Mouse (Mus musculus): ENCODE results near the gene Hpca. TPM values are rescaled to one million over a fixed set of nuclear protein-coding genes. Genes with fewer than 3 reads are reported as not detected.

Gene Hpca
- polyA plus RNA-seq, 1 experiment = 1,156 TPM

DNA sequence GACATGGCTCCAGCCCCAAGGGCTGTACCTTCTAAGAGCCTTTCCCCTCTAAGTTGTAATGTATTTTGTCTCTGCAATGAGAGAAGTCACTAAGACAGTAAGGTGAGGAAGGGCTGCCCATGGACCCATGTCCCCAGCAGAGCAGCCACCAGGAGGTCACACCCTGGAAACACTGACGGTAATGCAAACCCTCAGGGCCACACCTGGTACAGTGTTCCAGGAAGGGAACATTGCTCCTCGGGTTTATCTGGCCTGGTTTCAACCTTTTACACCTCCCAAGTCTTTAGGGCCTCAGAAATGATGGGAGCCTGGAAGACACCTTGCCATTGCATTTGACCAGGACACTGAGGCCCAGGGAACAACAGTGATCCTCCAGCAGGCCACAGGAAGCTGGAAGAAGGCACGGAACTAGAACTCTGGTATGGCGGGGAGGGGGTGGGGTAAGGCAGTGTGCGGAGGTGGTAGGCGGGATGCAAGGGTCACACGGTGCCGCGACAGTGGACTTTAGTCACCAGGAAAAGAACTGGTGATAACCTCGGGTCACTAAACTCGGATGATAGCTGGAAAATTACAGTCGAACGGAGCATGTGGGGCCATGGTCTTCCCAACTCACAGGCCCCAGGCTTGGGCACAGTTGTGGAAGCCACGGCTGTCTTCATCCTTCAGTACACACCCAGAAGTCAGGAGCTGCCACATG, 19.6 kb downstream of the Hpca start:
- no peak for TF ChIP-seq CTCF (IDR thresholded peaks at IDR 0.05; ENCODE audit: extremely low read depth, insufficient read depth, low read length)
- no peak for TF ChIP-seq POLR2A (IDR thresholded peaks at IDR 0.05; ENCODE audit: extremely low read depth, insufficient read depth, low read length)
- Histone ChIP-seq H3K4me1 (ENCODE audit: control insufficient read depth, insufficient read depth, low read length) (no peaks in the 10 kb centered on the region), H3K4me3 (ENCODE audit: insufficient read depth, low read length) (no peak overlapping the region), H3K27ac (ENCODE audit: insufficient read depth, low read length) (no peak overlapping the region)

DNA sequence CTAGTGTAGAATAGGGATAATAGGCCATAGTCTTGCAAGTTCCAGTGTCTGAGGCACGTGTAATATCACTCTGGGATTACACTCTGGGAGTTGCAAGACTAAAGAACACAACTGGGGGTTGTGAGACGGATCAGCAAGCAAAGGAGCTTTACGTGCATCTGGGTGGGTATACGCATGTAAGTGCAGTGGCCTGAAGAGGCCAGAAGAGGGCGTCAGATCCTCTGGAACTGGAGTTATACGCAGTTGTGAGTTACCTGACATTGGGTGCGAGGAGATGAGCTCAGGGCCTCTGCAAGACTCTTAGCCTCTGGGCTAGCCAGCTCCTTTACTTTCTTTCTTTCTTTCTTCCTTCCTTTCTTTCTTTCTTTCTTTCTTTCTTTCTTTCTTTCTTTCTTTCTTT, 24.8 kb downstream of the Hpca start:
- TF ChIP-seq CTCF (IDR thresholded peaks at IDR 0.05; ENCODE audit: extremely low read depth, insufficient read depth, low read length) (no peak), POLR2A (IDR thresholded peaks at IDR 0.05; ENCODE audit: extremely low read depth, insufficient read depth, low read length) (no peak)
- no peak overlapping the region for H3K4me3 ChIP-seq (ENCODE audit: insufficient read depth, low read length)
- H3K4me1 ChIP-seq (ENCODE audit: control insufficient read depth, insufficient read depth, low read length) = no peaks in the 10 kb centered on the region
- H3K27ac ChIP-seq (ENCODE audit: insufficient read depth, low read length) = no peak overlapping the region

- H3K4me1 ChIP-seq (ENCODE audit: control insufficient read depth, insufficient read depth, low read length) = no peaks in the 10 kb centered on the region
- TF ChIP-seq POLR2A (IDR thresholded peaks at IDR 0.05; ENCODE audit: extremely low read depth, insufficient read depth, low read length) = no peak
- TF ChIP-seq CTCF (IDR thresholded peaks at IDR 0.05; ENCODE audit: extremely low read depth, insufficient read depth, low read length) = no peak
- no peak overlapping the region for H3K4me3 ChIP-seq (ENCODE audit: insufficient read depth, low read length)
- H3K27ac ChIP-seq (ENCODE audit: insufficient read depth, low read length) = no peak overlapping the region
Observed at GRCm38 (mm10) chr4:129095276-129095675, 26.6 kb downstream of the Hpca start.

DNA sequence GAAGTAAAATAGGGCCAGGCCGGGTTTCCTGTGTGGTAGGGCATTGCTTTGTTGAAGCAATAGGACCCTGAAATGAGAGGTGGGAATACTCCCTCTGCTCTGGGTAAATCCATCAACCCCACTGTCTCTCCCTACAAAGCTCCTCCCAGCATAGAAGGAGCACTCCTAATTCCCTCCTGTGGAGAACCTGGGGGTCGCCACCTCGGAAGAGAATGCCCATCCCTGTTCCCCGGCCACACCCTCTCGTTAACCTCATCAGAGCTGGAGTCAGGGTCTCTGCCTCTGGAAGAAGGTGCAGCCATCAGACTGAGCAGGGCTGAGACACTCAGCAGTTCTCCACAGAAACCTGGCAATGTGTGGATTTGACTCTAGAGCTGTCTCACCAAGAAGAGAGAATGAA, 34.0 kb downstream of the Hpca start:
- Histone ChIP-seq H3K4me3 (ENCODE audit: insufficient read depth, low read length) (no peak overlapping the region), H3K27ac (ENCODE audit: insufficient read depth, low read length) (no peak overlapping the region), H3K4me1 (ENCODE audit: control insufficient read depth, insufficient read depth, low read length) (no peaks in the 10 kb centered on the region)
- TF ChIP-seq POLR2A (IDR thresholded peaks at IDR 0.05; ENCODE audit: extremely low read depth, insufficient read depth, low read length) (no peak), CTCF (IDR thresholded peaks at IDR 0.05; ENCODE audit: extremely low read depth, insufficient read depth, low read length) (no peak)

- peak; percentile 96 for TF ChIP-seq CTCF (IDR thresholded peaks at IDR 0.05; ENCODE audit: extremely low read depth, insufficient read depth, low read length)
- no peak for TF ChIP-seq POLR2A (IDR thresholded peaks at IDR 0.05; ENCODE audit: extremely low read depth, insufficient read depth, low read length)
- Histone ChIP-seq H3K4me1 (ENCODE audit: control insufficient read depth, insufficient read depth, low read length) (no peaks in the 10 kb centered on the region; the same call in 1 of the 2 replicates), H3K4me3 (ENCODE audit: insufficient read depth, low read length) (no peak overlapping the region), H3K27ac (ENCODE audit: insufficient read depth, low read length) (no peak overlapping the region)
Observed at GRCm38 (mm10) chr4:129086078-129086477, 35.8 kb downstream of the Hpca start.

DNA sequence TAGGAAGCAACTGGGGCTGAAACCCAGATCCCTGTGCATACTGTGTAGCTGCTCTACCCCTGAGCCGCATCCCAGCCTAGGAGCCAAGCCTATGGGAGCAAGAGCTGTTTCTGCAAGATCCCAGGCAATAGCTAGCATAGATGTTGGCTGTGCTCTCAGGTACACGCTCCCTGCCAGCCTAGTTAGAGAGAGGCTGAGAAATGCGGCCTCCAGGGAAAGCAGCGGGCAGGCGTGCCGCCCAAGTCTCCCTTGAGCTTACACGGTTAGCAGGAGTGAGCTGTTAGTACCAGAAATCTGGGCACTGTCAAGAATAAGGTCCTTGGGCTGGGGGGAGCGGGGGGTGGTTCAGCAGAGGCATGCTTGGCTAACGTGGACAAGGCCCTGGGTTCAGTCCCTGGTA, 36.9 kb downstream of the Hpca start:
- H3K4me1 ChIP-seq (ENCODE audit: control insufficient read depth, insufficient read depth, low read length) = no peaks in the 10 kb centered on the region; the same call in 1 of the 2 replicates
- no peak overlapping the region for H3K27ac ChIP-seq (ENCODE audit: insufficient read depth, low read length)
- TF ChIP-seq POLR2A (IDR thresholded peaks at IDR 0.05; ENCODE audit: extremely low read depth, insufficient read depth, low read length) = no peak
- TF ChIP-seq CTCF (IDR thresholded peaks at IDR 0.05; ENCODE audit: extremely low read depth, insufficient read depth, low read length) = no peak
- H3K4me3 ChIP-seq (ENCODE audit: insufficient read depth, low read length) = no peak overlapping the region

GRCm38 (mm10) chr4:129082379-129083115, 39.3 kb downstream of the Hpca start:
- peak; percentile 94 for TF ChIP-seq CTCF (IDR thresholded peaks at IDR 0.05; ENCODE audit: extremely low read depth, insufficient read depth, low read length)
- no peak for TF ChIP-seq POLR2A (IDR thresholded peaks at IDR 0.05; ENCODE audit: extremely low read depth, insufficient read depth, low read length)
- no peak overlapping the region for H3K4me3 ChIP-seq (ENCODE audit: insufficient read depth, low read length)

GRCm38 (mm10) chr4:129081939-129082338, 39.9 kb downstream of the Hpca start:
- no peak overlapping the region for H3K27ac ChIP-seq (ENCODE audit: insufficient read depth, low read length)
- H3K4me3 ChIP-seq (ENCODE audit: insufficient read depth, low read length) = no peak overlapping the region
- no peak for TF ChIP-seq POLR2A (IDR thresholded peaks at IDR 0.05; ENCODE audit: extremely low read depth, insufficient read depth, low read length)
- no peak for TF ChIP-seq CTCF (IDR thresholded peaks at IDR 0.05; ENCODE audit: extremely low read depth, insufficient read depth, low read length)
- H3K4me1 ChIP-seq (ENCODE audit: control insufficient read depth, insufficient read depth, low read length) = no peaks in the 10 kb centered on the region; the same call in 1 of the 2 replicates

More at GRCm38 (mm10) chr4:129082379-129083115, 39.3 kb downstream of the Hpca start:
- Histone ChIP-seq H3K4me1 (ENCODE audit: control insufficient read depth, insufficient read depth, low read length) (no peaks in the 10 kb centered on the region; the same call in 1 of the 2 replicates), H3K27ac (ENCODE audit: insufficient read depth, low read length) (no peak overlapping the region)

DNA sequence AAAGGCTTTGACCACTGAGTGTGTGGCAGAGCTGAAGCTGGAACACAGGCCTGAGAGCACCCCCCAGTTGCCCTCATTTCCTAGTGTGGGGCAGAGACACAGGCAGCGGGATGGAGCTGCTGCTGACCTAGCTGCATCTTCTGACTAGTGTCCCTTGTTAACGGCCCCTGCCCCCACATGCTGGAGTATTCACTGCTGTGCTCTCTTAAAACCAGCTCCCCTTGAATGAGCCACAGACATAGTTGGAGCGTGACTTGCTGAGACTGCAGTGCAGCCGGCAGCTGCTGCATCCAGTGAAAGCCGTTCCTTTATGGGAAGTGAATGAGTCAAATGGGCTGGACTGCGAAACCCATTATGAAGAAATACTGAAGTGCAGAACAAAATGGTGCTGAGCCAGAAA, 40.3 kb downstream of the Hpca start:
- H3K4me1 ChIP-seq (ENCODE audit: control insufficient read depth, insufficient read depth, low read length) = no peaks in the 10 kb centered on the region; the same call in 1 of the 2 replicates
- H3K4me3 ChIP-seq (ENCODE audit: insufficient read depth, low read length) = no peak overlapping the region
- TF ChIP-seq POLR2A (IDR thresholded peaks at IDR 0.05; ENCODE audit: extremely low read depth, insufficient read depth, low read length) = no peak
- no peak for TF ChIP-seq CTCF (IDR thresholded peaks at IDR 0.05; ENCODE audit: extremely low read depth, insufficient read depth, low read length)
- H3K27ac ChIP-seq (ENCODE audit: insufficient read depth, low read length) = no peak overlapping the region

- H3K4me3 ChIP-seq (ENCODE audit: insufficient read depth, low read length) = no peak overlapping the region
- H3K4me1 ChIP-seq (ENCODE audit: control insufficient read depth, insufficient read depth, low read length) = no peaks in the 10 kb centered on the region; the same call in 1 of the 2 replicates
- TF ChIP-seq CTCF (IDR thresholded peaks at IDR 0.05; ENCODE audit: extremely low read depth, insufficient read depth, low read length) (no peak), POLR2A (IDR thresholded peaks at IDR 0.05; ENCODE audit: extremely low read depth, insufficient read depth, low read length) (no peak)
- H3K27ac ChIP-seq (ENCODE audit: insufficient read depth, low read length) = no peak overlapping the region
Observed at GRCm38 (mm10) chr4:129081041-129081440, 40.8 kb downstream of the Hpca start.

Data from cortical plate, adult 2 months (tissue).